Mouse (Mus musculus): ENCODE results near the gene Mgat3.

DNA sequence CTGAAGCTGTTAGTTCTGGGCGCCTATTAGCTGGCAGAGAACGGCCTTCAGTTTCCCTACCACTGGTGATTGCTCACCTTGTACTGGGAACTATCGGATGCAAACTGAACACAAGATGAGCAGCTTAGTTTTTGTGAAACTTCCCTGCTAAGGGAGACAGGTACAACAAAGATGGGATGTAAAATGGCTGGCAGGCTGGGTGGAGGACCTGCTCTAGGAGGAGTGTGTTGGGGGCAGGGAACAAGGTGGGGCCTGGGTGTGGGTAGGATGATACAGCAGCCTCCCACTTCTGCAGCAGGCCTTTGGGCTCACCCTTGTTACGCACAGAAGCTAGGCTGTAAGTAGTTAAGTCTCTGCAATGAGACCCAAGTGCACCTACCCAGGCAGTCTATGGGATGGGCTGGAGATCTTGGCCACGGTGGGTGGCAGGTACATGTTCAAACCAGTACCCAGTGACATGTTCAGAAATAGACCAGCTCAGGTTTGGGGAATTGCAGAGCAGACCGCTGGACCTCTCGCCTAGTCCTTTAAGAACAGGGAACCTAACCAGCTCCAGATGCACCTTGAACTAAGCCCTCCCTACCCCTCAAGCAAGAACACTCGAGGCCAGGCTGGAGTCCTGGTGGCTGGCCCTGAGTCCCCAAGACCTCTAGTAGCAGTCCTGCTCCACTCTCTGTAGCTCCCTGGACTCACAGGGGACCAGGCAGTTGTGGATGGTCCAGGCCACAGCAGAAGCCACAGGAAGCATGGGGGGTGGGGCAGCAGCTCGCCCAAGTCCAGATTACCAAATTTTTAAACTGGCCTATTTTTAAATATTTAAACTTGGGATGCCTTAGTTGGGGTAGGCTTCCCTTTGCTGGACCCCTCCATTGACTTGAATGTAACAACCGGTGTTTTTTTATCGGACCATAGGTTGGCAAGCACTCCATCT is 85.0 kb downstream of the Mgat3 start:
- TF ChIP-seq CTCF (IDR thresholded peaks at IDR 0.05; ENCODE audit: extremely low read depth, insufficient read depth, low read length) (no peak), POLR2A (IDR thresholded peaks at IDR 0.05; ENCODE audit: extremely low read depth, insufficient read depth, low read length) (peak; percentile 19; the same call in 1 of the 2 replicates)

Measured in cortical plate, adult 2 months (tissue).